Mouse (Mus musculus): ENCODE data around the gene Pim2.
"Not testable (repeated sequence)": the region's sequence is repeated elsewhere in the genome, so short reads cannot be mapped to it uniquely, and the experiment has no call there.

Gene Pim2

DNA sequence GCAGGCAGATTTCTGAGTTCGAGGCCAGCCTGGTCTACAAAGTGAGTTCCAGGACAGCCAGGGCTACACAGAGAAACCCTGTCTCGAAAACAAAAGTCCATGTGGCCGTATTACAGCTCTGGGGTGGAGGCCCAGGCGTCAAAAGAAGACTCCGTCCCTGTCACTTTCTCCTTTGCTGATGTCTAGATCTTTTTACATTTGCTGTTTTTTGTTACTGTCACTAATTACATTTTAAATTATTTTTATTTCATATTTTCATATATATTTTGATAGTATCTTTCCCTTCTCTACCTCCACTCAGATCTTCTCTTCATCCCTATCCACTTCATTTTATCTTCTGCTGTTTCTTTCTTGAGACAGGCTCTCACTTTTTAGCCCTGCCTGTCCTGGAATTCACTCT, 29.7 kb downstream of the Pim2 start, which contains the start of gene Gm10491:
Gene Gm10491, minus strand, starts transcription at position 101 of the 400 bp plus-strand sequence.
- DNase-seq (ENCODE audit: low read depth, low spot score): no peak

DNA sequence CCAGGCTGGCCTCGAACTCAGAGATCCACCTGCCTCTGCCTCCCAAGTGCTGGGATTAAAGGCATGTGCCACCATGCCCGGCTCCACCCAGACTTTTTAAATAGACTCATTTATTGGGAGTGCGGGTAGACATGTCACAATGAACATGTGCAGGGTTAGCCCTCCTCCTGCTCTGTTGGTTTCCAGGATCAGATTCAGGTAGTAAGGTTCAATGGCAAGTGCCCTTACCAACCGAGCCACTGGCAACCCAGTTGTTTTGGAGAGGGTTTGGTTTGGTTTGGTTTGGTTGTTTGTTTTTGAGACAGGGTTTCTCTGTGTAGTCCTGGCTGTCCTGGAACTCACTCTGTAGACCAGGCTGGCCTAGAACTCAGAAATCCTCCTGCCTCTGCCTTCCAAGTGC, 31.2 kb downstream of the Pim2 start, which contains the start of gene Gm10490:
Gene Gm10490, plus strand, starts transcription at position 301 of the 400 bp plus-strand sequence.
- not testable (repeated sequence) for DNase-seq (ENCODE audit: low read depth, low spot score)

DNA sequence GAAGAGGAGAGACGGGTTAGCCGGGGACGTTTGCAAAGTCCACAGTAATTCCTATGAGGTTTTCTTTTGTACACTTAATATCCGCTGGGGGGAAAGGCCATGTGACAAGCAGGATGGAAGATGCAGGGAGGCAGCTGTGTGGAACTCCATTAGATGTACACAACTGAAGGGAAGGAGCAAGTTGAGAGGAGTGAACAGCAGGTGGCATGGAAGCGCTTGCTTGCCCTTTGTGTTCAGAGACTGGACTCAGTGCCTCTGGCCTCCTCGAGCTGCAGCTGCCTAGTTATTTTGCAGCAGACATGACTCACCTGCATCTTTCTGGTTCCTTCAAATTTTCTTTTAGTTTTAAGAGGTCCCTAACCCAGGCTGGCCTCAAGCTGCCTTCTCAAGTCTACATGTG, 32.4 kb downstream of the Pim2 start:
- DNase-seq (ENCODE audit: low read depth, low spot score): peak; percentile 50

DNA sequence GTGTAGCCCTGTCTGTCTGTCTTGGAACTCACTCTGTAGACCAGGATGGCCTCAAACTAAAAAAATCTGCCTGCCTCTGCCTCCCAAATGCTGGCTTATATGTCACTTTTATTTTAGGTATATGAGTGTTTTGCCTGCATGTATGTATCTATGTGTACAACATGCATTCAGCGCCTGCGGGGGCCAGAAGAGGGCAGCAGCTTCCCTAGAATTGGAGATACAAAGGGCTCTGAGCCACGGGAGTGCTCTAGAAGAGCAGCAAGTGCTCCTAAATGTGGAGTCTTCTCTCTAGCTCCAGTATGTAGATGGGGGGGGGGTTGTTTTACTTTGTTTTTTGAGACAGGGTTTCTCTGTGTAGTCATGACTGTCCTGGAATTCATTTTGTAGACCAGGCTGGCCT, 37.6 kb downstream of the Pim2 start:
- DNase-seq (ENCODE audit: low read depth, low spot score): peak; percentile 19

DNA sequence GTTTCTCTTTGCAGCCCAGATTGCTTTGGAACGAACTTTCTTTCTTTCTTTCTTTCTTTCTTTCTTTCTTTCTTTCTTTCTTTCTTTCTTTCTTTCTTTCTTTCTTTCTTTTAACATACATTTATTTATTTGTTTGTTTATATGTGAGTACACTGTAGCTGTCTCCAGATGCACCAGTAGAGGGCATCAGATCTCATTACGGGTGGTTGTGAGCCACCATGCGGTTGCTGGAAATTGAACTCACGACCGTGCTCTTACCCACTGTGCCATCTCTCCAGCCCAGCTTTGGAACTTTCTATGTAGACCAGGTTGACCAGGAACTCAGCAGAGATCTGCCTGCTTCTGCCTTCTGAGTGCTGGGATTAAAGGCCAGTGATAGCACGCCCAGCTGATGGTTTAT, 39.9 kb downstream of the Pim2 start:
- peak; percentile 28 for DNase-seq (ENCODE audit: low read depth, low spot score)

DNA sequence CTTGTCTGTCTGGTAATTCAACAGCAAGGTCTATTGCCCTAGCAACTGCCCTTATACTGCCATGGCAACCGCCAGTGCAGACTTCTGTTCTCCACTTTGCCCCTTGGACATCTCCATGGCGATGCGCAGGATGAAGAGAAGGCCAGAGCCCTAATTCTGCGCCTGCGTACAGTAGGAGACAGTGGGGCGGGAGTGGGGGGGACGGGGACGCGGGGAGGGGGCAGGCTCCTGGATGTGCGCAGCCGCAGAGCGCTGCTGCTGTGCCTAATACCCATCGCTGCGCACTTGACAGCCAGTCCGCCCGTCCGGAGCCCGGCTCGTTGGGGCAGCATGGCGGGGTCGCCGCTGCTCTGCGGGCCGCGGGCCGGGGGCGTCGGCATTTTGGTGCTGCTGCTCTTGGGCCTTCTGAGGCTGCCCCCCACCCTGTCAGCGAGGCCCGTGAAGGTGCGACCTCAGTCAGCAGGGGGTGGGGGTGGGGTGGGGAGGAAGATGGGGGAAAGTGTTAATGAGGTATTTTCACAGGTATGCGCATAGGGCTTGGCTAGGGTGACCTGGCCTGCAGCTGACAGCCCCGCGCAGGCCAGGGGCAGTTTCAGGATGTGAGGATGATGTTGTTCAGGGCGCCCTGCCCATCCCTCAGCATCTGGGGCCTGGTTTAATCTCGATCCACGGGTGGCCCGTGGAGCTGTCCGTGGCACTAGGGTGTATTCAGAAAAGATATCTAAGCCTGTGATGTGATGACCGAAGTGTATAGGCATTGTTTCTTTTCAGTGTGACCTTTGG, 41.7 kb downstream of the Pim2 start, which contains the start of gene Pcsk1n:
Gene Pcsk1n, plus strand, starts transcription at position 222 of the 783 bp plus-strand sequence.
- DNase-seq (ENCODE audit: low read depth, low spot score): peak; percentile 89

DNA sequence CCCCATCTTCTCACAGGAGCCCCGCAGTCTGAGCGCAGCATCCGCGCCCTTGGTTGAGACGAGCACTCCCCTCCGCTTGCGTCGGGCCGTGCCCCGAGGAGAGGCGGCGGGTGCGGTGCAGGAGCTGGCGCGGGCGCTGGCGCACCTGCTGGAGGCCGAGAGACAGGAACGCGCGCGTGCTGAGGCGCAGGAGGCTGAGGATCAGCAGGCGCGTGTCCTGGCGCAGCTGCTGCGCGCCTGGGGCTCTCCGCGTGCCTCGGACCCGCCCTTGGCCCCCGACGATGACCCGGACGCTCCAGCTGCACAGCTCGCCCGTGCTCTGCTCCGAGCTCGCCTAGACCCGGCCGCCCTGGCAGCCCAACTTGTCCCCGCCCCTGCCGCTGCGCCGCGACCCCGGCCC, 44.0 kb downstream of the Pim2 start:
- DNase-seq (ENCODE audit: low read depth, low spot score): peak; percentile 36

DNA sequence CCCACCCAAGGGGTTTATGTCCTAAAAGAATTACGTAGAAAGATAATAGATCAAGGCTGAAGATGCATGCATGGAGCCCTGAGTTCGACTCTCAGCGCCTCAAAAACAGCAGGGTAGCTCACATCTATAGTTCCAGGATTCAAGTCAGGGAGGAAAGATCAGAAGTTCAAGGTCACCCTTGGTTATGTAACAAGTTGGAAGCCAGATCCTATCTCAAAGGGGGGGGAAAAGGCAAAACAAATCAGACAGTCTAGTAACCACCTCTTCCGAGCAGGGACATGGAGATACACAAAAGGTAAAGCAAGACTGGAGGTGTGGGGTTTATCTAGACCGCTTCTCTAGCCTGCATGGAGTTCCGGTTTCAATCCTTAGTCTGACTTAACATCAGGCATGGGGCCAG, 48.2 kb downstream of the Pim2 start:
- DNase-seq (ENCODE audit: low read depth, low spot score): peak; percentile 93

DNA sequence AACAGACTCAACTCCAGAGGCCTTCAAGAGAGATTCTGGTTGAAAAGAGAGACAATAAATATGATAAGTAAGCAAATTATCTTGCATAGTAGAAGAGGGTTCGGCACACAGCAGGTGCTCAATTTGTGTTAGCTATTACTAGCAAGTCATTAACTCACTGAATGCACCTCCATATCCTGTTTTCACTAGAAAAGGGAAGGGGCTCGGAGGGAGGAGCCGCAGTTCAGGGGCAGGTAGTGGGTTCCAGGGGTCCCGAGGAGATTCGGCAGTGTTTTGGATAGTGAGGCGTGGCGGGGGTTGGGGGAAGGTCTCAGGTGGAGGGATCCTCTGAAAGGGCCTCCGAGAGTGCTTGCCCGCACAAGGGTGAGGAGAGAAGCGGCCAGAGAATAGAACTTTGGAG, 49.1 kb downstream of the Pim2 start:
- peak; percentile 92 for DNase-seq (ENCODE audit: low read depth, low spot score)

DNA sequence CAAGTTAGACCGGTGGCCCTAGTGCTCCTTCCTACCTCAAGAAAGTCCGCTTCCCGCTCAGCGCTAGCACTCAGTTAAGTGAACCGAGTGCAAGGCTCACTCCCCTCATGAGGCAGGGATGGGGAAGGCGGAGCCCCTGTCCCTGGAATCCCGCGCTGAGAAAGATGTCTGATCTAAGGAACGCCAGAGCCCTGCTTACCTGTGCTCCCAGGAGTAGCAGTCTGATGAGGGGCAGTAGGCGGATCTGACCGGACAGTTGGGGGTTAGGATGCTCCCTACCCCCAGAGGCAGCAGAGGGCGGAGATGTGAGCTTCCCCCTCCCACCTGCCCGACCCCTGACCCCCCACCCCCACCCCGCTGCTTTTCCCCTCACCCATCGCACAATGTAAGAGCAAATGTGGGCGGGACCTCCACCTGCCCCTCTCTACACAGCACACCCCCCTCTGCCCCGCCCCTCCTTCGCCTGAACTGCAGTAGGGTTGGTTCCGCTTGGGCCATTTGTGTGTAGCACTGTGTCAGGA, 50.3 kb downstream of the Pim2 start, which contains the start of gene Eras:
Gene Eras, minus strand, starts transcription at position 338 of the 521 bp plus-strand sequence.
- peak; percentile 88 for DNase-seq (ENCODE audit: low read depth, low spot score)

Measured in R1 (cell line).